Mouse (Mus musculus): ENCODE measurements around the gene Popdc2. TPM values are rescaled to one million over a fixed set of nuclear protein-coding genes. Genes with fewer than 3 reads are reported as not detected.

Gene Popdc2
- total and polyA plus RNA-seq, 2 experiments from 2014 or later: 0.14 to 0.39 TPM

DNA sequence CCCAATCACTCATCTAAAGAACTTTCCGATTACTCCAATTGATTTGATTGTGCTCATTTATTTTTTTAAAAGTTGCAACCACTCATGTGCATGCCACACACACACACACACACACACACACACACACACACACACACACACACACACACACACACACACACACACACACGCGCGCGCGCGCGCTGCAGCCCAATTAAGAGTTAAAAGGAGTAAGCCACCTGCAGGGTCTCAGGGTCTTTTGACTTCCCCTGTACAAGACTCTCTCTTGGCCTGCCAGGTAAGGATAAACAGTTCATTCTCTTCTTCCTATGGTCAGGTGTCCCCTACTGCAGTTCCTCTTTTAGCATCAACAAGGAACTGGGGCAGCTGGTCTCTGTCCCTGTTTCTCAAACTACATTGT is 46.4 kb downstream of the Popdc2 start:
- 92% methylated on average over 8 of the region's 8 CpGs for WGBS
- Histone ChIP-seq H3K4me2 (ENCODE audit: low read depth) (no peak overlapping the region), H3K27ac (ENCODE audit: low read depth, low read length) (no peak overlapping the region), H3K4me3 (ENCODE audit: low read depth, low read length) (no peak overlapping the region), H3K27me3 (ENCODE audit: insufficient read depth, low read length) (no peaks in the 10 kb centered on the region), H3K9me3 (ENCODE audit: low read length) (no peaks in the 10 kb centered on the region), H3K36me3 (ENCODE audit: insufficient read depth) (no peaks in the 10 kb centered on the region), H3K4me1 (ENCODE audit: insufficient read depth) (no peaks in the 10 kb centered on the region), H3K9ac (no peak overlapping the region)
- TF ChIP-seq CTCF (IDR thresholded peaks at IDR 0.05; ENCODE audit: low read depth): no peak
- DNase-seq (no peak), ATAC-seq (no peak)

DNA sequence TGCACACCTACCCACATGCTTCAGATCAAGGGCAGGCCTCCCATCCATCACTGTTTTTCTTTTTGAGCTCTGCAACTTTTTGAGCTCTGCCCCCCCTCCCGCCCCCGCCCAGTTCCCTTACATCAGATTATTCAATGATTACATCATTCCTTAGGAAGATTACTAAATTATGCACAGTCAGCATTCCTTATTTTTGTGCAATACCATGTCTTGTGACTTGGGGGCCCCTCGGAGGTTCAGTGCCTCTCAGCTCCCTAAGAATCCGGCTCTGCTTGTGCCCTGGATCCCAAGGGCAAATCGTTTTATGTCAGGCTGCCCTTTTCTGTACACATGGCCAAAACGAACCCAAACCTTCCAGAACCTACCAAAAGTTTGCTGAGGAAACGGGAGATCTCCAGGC is 52.9 kb downstream of the Popdc2 start:
- Histone ChIP-seq H3K27ac (ENCODE audit: low read depth, low read length) (no peak overlapping the region), H3K9ac (no peak overlapping the region), H3K27me3 (ENCODE audit: insufficient read depth, low read length) (no peaks in the 10 kb centered on the region), H3K9me3 (ENCODE audit: low read length) (no peaks in the 10 kb centered on the region), H3K4me2 (ENCODE audit: low read depth) (no peak overlapping the region), H3K4me1 (ENCODE audit: insufficient read depth) (no peaks in the 10 kb centered on the region), H3K36me3 (ENCODE audit: insufficient read depth) (no peaks in the 10 kb centered on the region), H3K4me3 (ENCODE audit: low read depth, low read length) (no peak overlapping the region)
- TF ChIP-seq CTCF (IDR thresholded peaks at IDR 0.05; ENCODE audit: low read depth): no peak
- DNase-seq: no peak
- WGBS: 84% methylated on average over 7 of the region's 7 CpGs
- ATAC-seq: no peak

GRCm38 (mm10) chr16:38425374-38425773 is 63.4 kb downstream of the Popdc2 start:
- 83% methylated on average over 2 of the region's 2 CpGs for WGBS
- no peaks in the 10 kb centered on the region for H3K4me1 ChIP-seq (ENCODE audit: insufficient read depth)

GRCm38 (mm10) chr16:38425799-38426198 is 63.8 kb downstream of the Popdc2 start:
- no peak overlapping the region for H3K9ac ChIP-seq
- no peaks in the 10 kb centered on the region for H3K27me3 ChIP-seq (ENCODE audit: insufficient read depth, low read length)
- 93% methylated on average over 1 of the region's 1 CpGs for WGBS
- no peak overlapping the region for H3K27ac ChIP-seq (ENCODE audit: low read depth, low read length)
- ATAC-seq (no peak), DNase-seq (no peak)
- no peak overlapping the region for H3K4me2 ChIP-seq (ENCODE audit: low read depth)
- H3K4me3 ChIP-seq (ENCODE audit: low read depth, low read length): no peak overlapping the region
- H3K36me3 ChIP-seq (ENCODE audit: insufficient read depth): no peaks in the 10 kb centered on the region
- no peaks in the 10 kb centered on the region for H3K9me3 ChIP-seq (ENCODE audit: low read length)
- TF ChIP-seq CTCF (IDR thresholded peaks at IDR 0.05; ENCODE audit: low read depth): no peak
- H3K4me1 ChIP-seq (ENCODE audit: insufficient read depth): no peaks in the 10 kb centered on the region

More at GRCm38 (mm10) chr16:38425374-38425773, 63.4 kb downstream of the Popdc2 start:
- ATAC-seq: no peak
- Histone ChIP-seq H3K9ac (no peak overlapping the region), H3K27me3 (ENCODE audit: insufficient read depth, low read length) (no peaks in the 10 kb centered on the region), H3K36me3 (ENCODE audit: insufficient read depth) (no peaks in the 10 kb centered on the region), H3K4me2 (ENCODE audit: low read depth) (no peak overlapping the region), H3K4me3 (ENCODE audit: low read depth, low read length) (no peak overlapping the region), H3K27ac (ENCODE audit: low read depth, low read length) (no peak overlapping the region), H3K9me3 (ENCODE audit: low read length) (no peaks in the 10 kb centered on the region)
- no peak for TF ChIP-seq CTCF (IDR thresholded peaks at IDR 0.05; ENCODE audit: low read depth)
- no peak for DNase-seq

Other genes with a start within 250 kb of the Popdc2 start
- gene Nr1i2, start 67.4 kb upstream of the Popdc2 start, total RNA-seq (2014; rRNA removed): not detected in 2 replicates
- not detected in 2 replicates for gene Nr1i2, start 67.4 kb upstream of the Popdc2 start, polyA plus RNA-seq (2015; fragmentation: Nextera tagmentation; extraction: Ambion mirVana)
- gene Maats1, start 20.1 kb upstream of the Popdc2 start, total RNA-seq (2014; rRNA removed): 1.2 and 2.6 TPM in 2 replicates
- gene Maats1, start 20.1 kb upstream of the Popdc2 start, polyA plus RNA-seq (2015; fragmentation: Nextera tagmentation; extraction: Ambion mirVana): 0.91 and 1.5 TPM in 2 replicates
- 12.9 and 51.7 TPM in 2 replicates for gene Cox17, start 15.2 kb upstream of the Popdc2 start, total RNA-seq (2014; rRNA removed)
- 80.3 and 102 TPM in 2 replicates for gene Cox17, start 15.2 kb upstream of the Popdc2 start, polyA plus RNA-seq (2015; fragmentation: Nextera tagmentation; extraction: Ambion mirVana)
- gene Gm21987, start 15.2 kb upstream of the Popdc2 start, total RNA-seq (2014; rRNA removed): not detected in 2 replicates
- not detected in 2 replicates for gene Gm21987, start 15.2 kb upstream of the Popdc2 start, polyA plus RNA-seq (2015; fragmentation: Nextera tagmentation; extraction: Ambion mirVana)
- 1.2 and 2.5 TPM in 2 replicates for gene Pla1a, start 70.9 kb downstream of the Popdc2 start, total RNA-seq (2014; rRNA removed)
- 0.74 and 1.0 TPM in 2 replicates for gene Pla1a, start 70.9 kb downstream of the Popdc2 start, polyA plus RNA-seq (2015; fragmentation: Nextera tagmentation; extraction: Ambion mirVana)
- 40.8 and 42.9 TPM in 2 replicates for gene Adprh, start 90.5 kb downstream of the Popdc2 start, total RNA-seq (2014; rRNA removed)
- gene Adprh, start 90.5 kb downstream of the Popdc2 start, polyA plus RNA-seq (2015; fragmentation: Nextera tagmentation; extraction: Ambion mirVana): 130 and 134 TPM in 2 replicates
- gene Cd80, start 93.4 kb downstream of the Popdc2 start, total RNA-seq (2014; rRNA removed): 0.31 and 0.86 TPM in 2 replicates
- gene Cd80, start 93.4 kb downstream of the Popdc2 start, polyA plus RNA-seq (2015; fragmentation: Nextera tagmentation; extraction: Ambion mirVana): 0.25 and 0.30 TPM in 2 replicates
- 30.3 and 34.3 TPM in 2 replicates for gene Timmdc1, start 160.5 kb downstream of the Popdc2 start, total RNA-seq (2014; rRNA removed)
- 22.2 and 27.2 TPM in 2 replicates for gene Timmdc1, start 160.5 kb downstream of the Popdc2 start, polyA plus RNA-seq (2015; fragmentation: Nextera tagmentation; extraction: Ambion mirVana)
- 38.4 and 47.5 TPM in 2 replicates for gene Poglut1, start 188.0 kb downstream of the Popdc2 start, total RNA-seq (2014; rRNA removed)
- 29.8 and 36.5 TPM in 2 replicates for gene Poglut1, start 188.0 kb downstream of the Popdc2 start, polyA plus RNA-seq (2015; fragmentation: Nextera tagmentation; extraction: Ambion mirVana)
- gene Tmem39a, start 196.5 kb downstream of the Popdc2 start, total RNA-seq (2014; rRNA removed): 12.1 and 16.2 TPM in 2 replicates
- 14.4 and 16.2 TPM in 2 replicates for gene Tmem39a, start 196.5 kb downstream of the Popdc2 start, polyA plus RNA-seq (2015; fragmentation: Nextera tagmentation; extraction: Ambion mirVana)